Mouse (Mus musculus): ENCODE results near the gene 1700001K19Rik.
"Not testable (repeated sequence)": the region's sequence is repeated elsewhere in the genome, so short reads cannot be mapped to it uniquely, and the experiment has no call there.

1700001K19Rik gene

GRCm38 (mm10) chr12:110682561-110683299 is at the start of gene 1700001K19Rik:
Gene 1700001K19Rik (minus strand): TSS chr12:110682619.
- in situ Hi-C loops (cut with MboI; ENCODE audit: low sequenced_read_pairs): no loop called here

GRCm38 (mm10) chr12:110726428-110726827 is 44.0 kb upstream of the 1700001K19Rik start:
- in situ Hi-C loops (cut with MboI; ENCODE audit: low sequenced_read_pairs): no loop called here

GRCm38 (mm10) chr12:110725489-110725888 is 43.1 kb upstream of the 1700001K19Rik start:
- in situ Hi-C loops (cut with MboI; ENCODE audit: low sequenced_read_pairs): no loop called here

GRCm38 (mm10) chr12:110725051-110725450 is 42.6 kb upstream of the 1700001K19Rik start:
- in situ Hi-C loops (cut with MboI; ENCODE audit: low sequenced_read_pairs): no loop called here

GRCm38 (mm10) chr12:110716004-110716403 is 33.6 kb upstream of the 1700001K19Rik start:
- in situ Hi-C loops (cut with MboI; ENCODE audit: low sequenced_read_pairs): no loop called here

GRCm38 (mm10) chr12:110714215-110714614 is 31.8 kb upstream of the 1700001K19Rik start:
- in situ Hi-C loops (cut with MboI; ENCODE audit: low sequenced_read_pairs): no loop called here

GRCm38 (mm10) chr12:110713784-110714183 is 31.4 kb upstream of the 1700001K19Rik start:
- in situ Hi-C loops (cut with MboI; ENCODE audit: low sequenced_read_pairs): no loop called here

GRCm38 (mm10) chr12:110711270-110711669 is 28.9 kb upstream of the 1700001K19Rik start:
- in situ Hi-C loops (cut with MboI; ENCODE audit: low sequenced_read_pairs): no loop called here

- in situ Hi-C loops (cut with MboI; ENCODE audit: low sequenced_read_pairs): no loop called here
Measured at GRCm38 (mm10) chr12:110707451-110707850, 25.0 kb upstream of the 1700001K19Rik start.

GRCm38 (mm10) chr12:110706337-110707231 is 24.2 kb upstream of the 1700001K19Rik start:
- in situ Hi-C loops (cut with MboI; ENCODE audit: low sequenced_read_pairs): no loop called here

GRCm38 (mm10) chr12:110705419-110705818 is 23.0 kb upstream of the 1700001K19Rik start:
- in situ Hi-C loops (cut with MboI; ENCODE audit: low sequenced_read_pairs): not testable (repeated sequence)

GRCm38 (mm10) chr12:110703682-110704081 is 21.3 kb upstream of the 1700001K19Rik start:
- in situ Hi-C loops (cut with MboI; ENCODE audit: low sequenced_read_pairs): no loop called here

GRCm38 (mm10) chr12:110703008-110703471 is 20.6 kb upstream of the 1700001K19Rik start:
- in situ Hi-C loops (cut with MboI; ENCODE audit: low sequenced_read_pairs): no loop called here

- in situ Hi-C loops (cut with MboI; ENCODE audit: low sequenced_read_pairs): no loop called here
Measured at GRCm38 (mm10) chr12:110702556-110702955, 20.1 kb upstream of the 1700001K19Rik start, which contains the start of gene Hsp90aa1. Gene Hsp90aa1 (minus strand): TSS chr12:110702728.

GRCm38 (mm10) chr12:110701363-110701762 is 18.9 kb upstream of the 1700001K19Rik start:
- in situ Hi-C loops (cut with MboI; ENCODE audit: low sequenced_read_pairs): not testable (repeated sequence)

GRCm38 (mm10) chr12:110700730-110701129 is 18.3 kb upstream of the 1700001K19Rik start:
- in situ Hi-C loops (cut with MboI; ENCODE audit: low sequenced_read_pairs): no loop called here

GRCm38 (mm10) chr12:110699171-110699547 is 16.7 kb upstream of the 1700001K19Rik start:
- in situ Hi-C loops (cut with MboI; ENCODE audit: low sequenced_read_pairs): no loop called here

GRCm38 (mm10) chr12:110698523-110699170 is 16.2 kb upstream of the 1700001K19Rik start:
- in situ Hi-C loops (cut with MboI; ENCODE audit: low sequenced_read_pairs): no loop called here

GRCm38 (mm10) chr12:110698080-110698479 is 15.7 kb upstream of the 1700001K19Rik start:
- in situ Hi-C loops (cut with MboI; ENCODE audit: low sequenced_read_pairs): no loop called here

- in situ Hi-C loops (cut with MboI; ENCODE audit: low sequenced_read_pairs): no loop called here
Measured at GRCm38 (mm10) chr12:110697457-110697856, 15.0 kb upstream of the 1700001K19Rik start.

GRCm38 (mm10) chr12:110696975-110697400 is 14.6 kb upstream of the 1700001K19Rik start:
- in situ Hi-C loops (cut with MboI; ENCODE audit: low sequenced_read_pairs): no loop called here
